Mouse (Mus musculus): ENCODE measurements around the gene Cpsf2. TPM values are rescaled to one million over a fixed set of nuclear protein-coding genes. Genes with fewer than 3 reads are reported as not detected.

Cpsf2 gene
- polyA plus RNA-seq (2017; shearing (Covaris generic)), result 32.4 TPM

DNA sequence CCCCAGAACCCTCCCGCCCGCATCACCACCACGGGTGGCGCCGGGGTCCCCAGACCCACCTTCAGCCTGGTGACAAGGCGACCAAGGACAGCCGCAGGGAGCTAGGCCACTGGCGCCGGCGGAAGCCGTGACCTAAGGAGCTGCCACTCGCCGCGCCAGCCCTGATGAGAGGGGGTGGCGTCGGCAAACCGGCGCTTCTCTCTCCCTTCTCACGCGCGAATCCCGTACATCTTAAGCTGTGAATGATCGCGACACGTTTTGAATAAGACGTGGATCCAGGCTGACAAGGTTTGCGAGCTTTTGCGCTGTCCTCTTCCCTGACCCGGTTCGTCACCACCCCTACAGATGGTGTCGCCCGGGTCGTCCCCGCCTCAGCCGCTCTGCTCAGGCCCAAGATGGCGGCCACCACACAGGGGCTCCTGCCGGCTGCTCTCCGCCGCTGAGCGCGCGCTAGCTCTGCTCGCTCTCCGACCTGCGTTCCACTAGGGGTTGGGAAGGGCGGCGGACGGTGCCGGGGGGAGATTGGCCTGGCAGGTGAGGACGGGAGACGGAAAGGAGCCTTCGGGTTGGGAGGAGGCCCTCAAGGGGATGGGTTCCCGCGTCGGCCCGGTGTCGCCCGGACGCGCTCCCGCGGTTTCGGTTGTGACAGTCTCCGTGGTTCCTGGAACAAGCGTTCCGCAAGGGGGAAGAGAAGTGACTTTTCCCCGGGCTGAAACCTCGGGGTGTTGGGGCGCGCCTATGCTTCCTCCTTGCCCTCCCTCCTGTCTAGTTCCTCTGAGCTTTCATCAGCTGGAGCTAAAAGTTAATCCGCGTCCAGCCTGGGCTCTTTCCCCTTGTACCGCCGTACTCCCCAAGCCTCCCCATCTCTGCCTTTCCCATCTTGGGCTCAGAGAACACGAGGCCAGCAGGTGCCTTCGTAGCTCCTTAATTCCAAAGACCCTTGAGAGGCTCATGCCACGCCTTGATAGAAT is at the start of gene Cpsf2:
Gene Cpsf2 (plus strand): TSS at position 388 of the 971 bp plus-strand sequence.

DNA sequence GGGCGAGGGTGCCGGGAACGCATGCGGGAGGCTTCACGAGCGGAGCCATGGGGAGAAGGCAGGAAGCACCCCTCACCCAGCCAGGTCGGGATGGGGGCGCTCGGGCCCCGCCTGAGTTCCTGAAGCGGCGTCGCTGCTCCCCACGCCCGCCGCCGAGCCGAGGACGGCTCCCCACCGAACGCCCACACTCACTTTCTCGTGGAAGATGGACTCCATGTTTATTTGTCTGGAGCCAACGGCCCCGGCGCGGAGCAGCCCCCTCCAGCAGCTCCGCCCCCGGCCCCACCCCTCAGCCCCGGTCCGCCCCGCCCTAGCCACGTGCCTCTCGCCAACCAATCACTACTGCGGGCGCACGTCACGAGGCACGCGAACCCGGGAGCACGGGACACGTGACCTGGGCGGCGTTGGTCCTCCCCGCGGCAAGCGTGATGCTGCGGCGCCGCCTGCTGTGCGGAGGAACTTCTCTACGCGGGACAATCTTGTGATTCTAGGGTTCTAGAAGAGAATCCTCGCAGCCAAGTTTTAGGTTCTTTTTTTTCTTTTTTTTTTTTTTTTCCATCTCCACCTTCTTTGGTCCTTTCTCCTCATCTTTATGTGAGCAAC is 17.7 kb upstream of the Cpsf2 start, which contains the start of gene Atxn3:
Gene Atxn3 (minus strand): TSS at position 305 of the 603 bp plus-strand sequence.

Other genes starting within 250 kb of the Cpsf2 start
- gene Fbln5, start 156.9 kb upstream of the Cpsf2 start, polyA plus RNA-seq (2017; shearing (Covaris generic)), result not detected
- 98.3 TPM for gene Trip11, start 62.7 kb upstream of the Cpsf2 start, polyA plus RNA-seq (2017; shearing (Covaris generic))
- gene Atxn3, start 17.7 kb upstream of the Cpsf2 start, polyA plus RNA-seq (2017; shearing (Covaris generic)), result 26.8 TPM
- gene Slc24a4, start 152.7 kb downstream of the Cpsf2 start, polyA plus RNA-seq (2017; shearing (Covaris generic)), result not detected

All from inflammation-experienced regulatory T-cells, adult 16 weeks (primary cell).